Mouse (Mus musculus): ENCODE results near the gene Kcna2. TPM values are rescaled to one million over a fixed set of nuclear protein-coding genes. Genes with fewer than 3 reads are reported as not detected.
A peak's percentile ranks its signal among the peaks of the same experiment; 100 is the strongest.

Gene Kcna2
- polyA plus RNA-seq (2015; fragmentation: Nextera tagmentation; extraction: Ambion mirVana), result 0.01 and 0.05 TPM in 2 replicates

GRCm38 (mm10) chr3:107100811-107101455, at the start of gene Kcna2:
Gene Kcna2, plus strand, starts transcription at chr3:107101146.
- Histone ChIP-seq H3K9me3 (no peaks in the 10 kb centered on the region), H3K36me3 (no peaks in the 10 kb centered on the region), H3K27ac (replicated peaks) (no peak within 1 kb of the TSS), H3K27me3 (replicated peaks) (peaks cover 95% of the 10 kb centered on the region), H3K4me2 (peak within 1 kb of the TSS; percentile 99), H3K4me3 (peak within 1 kb of the TSS; percentile 64), H3K4me1 (peaks cover 18% of the 10 kb centered on the region), H3K9ac (peak within 1 kb of the TSS; percentile 74)
- no peak for ATAC-seq (ENCODE audit: extremely low read depth, insufficient number of reproducible peaks, low FRiP score, low TSS enrichment)
- WGBS, result 4% methylated on average over 16 of the region's 16 CpGs

GRCm38 (mm10) chr3:107061468-107061867, 39.5 kb upstream of the Kcna2 start:
- WGBS, result 77% methylated on average over 1 of the region's 1 CpGs
- Histone ChIP-seq H3K9me3 (no peaks in the 10 kb centered on the region), H3K27ac (replicated peaks) (no peak overlapping the region), H3K4me1 (no peaks in the 10 kb centered on the region), H3K9ac (no peak overlapping the region), H3K27me3 (replicated peaks) (no peaks in the 10 kb centered on the region), H3K4me3 (no peak overlapping the region), H3K4me2 (no peak overlapping the region), H3K36me3 (no peaks in the 10 kb centered on the region)
- ATAC-seq (ENCODE audit: extremely low read depth, insufficient number of reproducible peaks, low FRiP score, low TSS enrichment), result no peak

- no peak overlapping the region for H3K9ac ChIP-seq
- no peaks in the 10 kb centered on the region for H3K36me3 ChIP-seq
- no peak for ATAC-seq (ENCODE audit: extremely low read depth, insufficient number of reproducible peaks, low FRiP score, low TSS enrichment)
- H3K9me3 ChIP-seq, result no peaks in the 10 kb centered on the region
- H3K27me3 ChIP-seq (replicated peaks), result no peaks in the 10 kb centered on the region
- H3K27ac ChIP-seq (replicated peaks), result no peak overlapping the region
- H3K4me1 ChIP-seq, result no peaks in the 10 kb centered on the region
- H3K4me2 ChIP-seq, result no peak overlapping the region
- WGBS, result 48% methylated on average over 1 of the region's 1 CpGs
- no peak overlapping the region for H3K4me3 ChIP-seq
These were observed 38.2 kb upstream of the Kcna2 start for GRCm38 (mm10) chr3:107062771-107063170.

GRCm38 (mm10) chr3:107065510-107066095, 35.3 kb upstream of the Kcna2 start:
- H3K27ac ChIP-seq (replicated peaks), result no peak overlapping the region
- no peak for ATAC-seq (ENCODE audit: extremely low read depth, insufficient number of reproducible peaks, low FRiP score, low TSS enrichment)
- H3K27me3 ChIP-seq (replicated peaks), result no peaks in the 10 kb centered on the region
- H3K4me3 ChIP-seq, result no peak overlapping the region
- no peaks in the 10 kb centered on the region for H3K36me3 ChIP-seq
- H3K4me1 ChIP-seq, result no peaks in the 10 kb centered on the region
- WGBS, result 68% methylated on average over 6 of the region's 6 CpGs
- H3K9ac ChIP-seq, result no peak overlapping the region
- H3K4me2 ChIP-seq, result no peak overlapping the region
- no peaks in the 10 kb centered on the region for H3K9me3 ChIP-seq

GRCm38 (mm10) chr3:107066165-107066850, 34.6 kb upstream of the Kcna2 start:
- Histone ChIP-seq H3K9me3 (no peaks in the 10 kb centered on the region), H3K27me3 (replicated peaks) (no peaks in the 10 kb centered on the region), H3K4me2 (no peak overlapping the region), H3K36me3 (no peaks in the 10 kb centered on the region), H3K27ac (replicated peaks) (no peak overlapping the region), H3K4me3 (no peak overlapping the region), H3K4me1 (no peaks in the 10 kb centered on the region), H3K9ac (no peak overlapping the region)
- ATAC-seq (ENCODE audit: extremely low read depth, insufficient number of reproducible peaks, low FRiP score, low TSS enrichment), result no peak
- WGBS, result 70% methylated on average over 7 of the region's 7 CpGs

GRCm38 (mm10) chr3:107067245-107067644, 33.7 kb upstream of the Kcna2 start:
- H3K4me3 ChIP-seq, result no peak overlapping the region
- H3K27ac ChIP-seq (replicated peaks), result no peak overlapping the region
- WGBS, result 61% methylated on average over 6 of the region's 6 CpGs
- H3K9me3 ChIP-seq, result no peaks in the 10 kb centered on the region
- no peaks in the 10 kb centered on the region for H3K36me3 ChIP-seq
- no peak overlapping the region for H3K4me2 ChIP-seq
- ATAC-seq (ENCODE audit: extremely low read depth, insufficient number of reproducible peaks, low FRiP score, low TSS enrichment), result no peak
- no peaks in the 10 kb centered on the region for H3K4me1 ChIP-seq
- no peaks in the 10 kb centered on the region for H3K27me3 ChIP-seq (replicated peaks)
- H3K9ac ChIP-seq, result no peak overlapping the region

GRCm38 (mm10) chr3:107073863-107074262, 27.1 kb upstream of the Kcna2 start:
- ATAC-seq (ENCODE audit: extremely low read depth, insufficient number of reproducible peaks, low FRiP score, low TSS enrichment), result no peak
- 0 out of 2 replicates have a peak, but pooled peaks cover 4% of the 10 kb centered on the region for H3K4me1 ChIP-seq
- H3K27me3 ChIP-seq (replicated peaks), result no peaks in the 10 kb centered on the region
- H3K9ac ChIP-seq, result no peak overlapping the region
- WGBS, result 65% methylated on average over 2 of the region's 2 CpGs
- no peaks in the 10 kb centered on the region for H3K36me3 ChIP-seq
- H3K4me2 ChIP-seq, result no peak overlapping the region
- no peak overlapping the region for H3K4me3 ChIP-seq
- H3K27ac ChIP-seq (replicated peaks), result no peak overlapping the region
- no peaks in the 10 kb centered on the region for H3K9me3 ChIP-seq

GRCm38 (mm10) chr3:107075705-107076104, 25.2 kb upstream of the Kcna2 start:
- no peak for ATAC-seq (ENCODE audit: extremely low read depth, insufficient number of reproducible peaks, low FRiP score, low TSS enrichment)
- Histone ChIP-seq H3K4me1 (0 out of 2 replicates have a peak, but pooled peaks cover 4% of the 10 kb centered on the region), H3K4me3 (no peak overlapping the region), H3K27ac (replicated peaks) (no peak overlapping the region), H3K27me3 (replicated peaks) (no peaks in the 10 kb centered on the region), H3K9me3 (no peaks in the 10 kb centered on the region), H3K4me2 (no peak overlapping the region), H3K36me3 (no peaks in the 10 kb centered on the region), H3K9ac (no peak overlapping the region)
- 71% methylated on average over 1 of the region's 1 CpGs for WGBS

- Histone ChIP-seq H3K36me3 (no peaks in the 10 kb centered on the region), H3K9me3 (no peaks in the 10 kb centered on the region), H3K4me2 (no peak overlapping the region), H3K27me3 (replicated peaks) (no peaks in the 10 kb centered on the region), H3K9ac (no peak overlapping the region), H3K4me3 (no peak overlapping the region), H3K4me1 (0 out of 2 replicates have a peak, but pooled peaks cover 4% of the 10 kb centered on the region), H3K27ac (replicated peaks) (no peak overlapping the region)
- 57% methylated on average over 3 of the region's 3 CpGs for WGBS
- no peak for ATAC-seq (ENCODE audit: extremely low read depth, insufficient number of reproducible peaks, low FRiP score, low TSS enrichment)
These were observed 24.3 kb upstream of the Kcna2 start for GRCm38 (mm10) chr3:107076658-107077057.

GRCm38 (mm10) chr3:107077101-107077500, 23.8 kb upstream of the Kcna2 start:
- H3K27me3 ChIP-seq (replicated peaks), result no peaks in the 10 kb centered on the region
- H3K4me2 ChIP-seq, result no peak overlapping the region
- H3K36me3 ChIP-seq, result no peaks in the 10 kb centered on the region
- 78% methylated on average over 2 of the region's 2 CpGs for WGBS
- no peak overlapping the region for H3K27ac ChIP-seq (replicated peaks)
- ATAC-seq (ENCODE audit: extremely low read depth, insufficient number of reproducible peaks, low FRiP score, low TSS enrichment), result no peak
- H3K4me1 ChIP-seq, result 0 out of 2 replicates have a peak, but pooled peaks cover 4% of the 10 kb centered on the region
- no peak overlapping the region for H3K9ac ChIP-seq
- no peaks in the 10 kb centered on the region for H3K9me3 ChIP-seq
- no peak overlapping the region for H3K4me3 ChIP-seq

GRCm38 (mm10) chr3:107080803-107081202, 20.1 kb upstream of the Kcna2 start:
- H3K9me3 ChIP-seq, result no peaks in the 10 kb centered on the region
- H3K27me3 ChIP-seq (replicated peaks), result no peaks in the 10 kb centered on the region
- H3K9ac ChIP-seq, result no peak overlapping the region
- no peak for ATAC-seq (ENCODE audit: extremely low read depth, insufficient number of reproducible peaks, low FRiP score, low TSS enrichment)
- H3K4me3 ChIP-seq, result no peak overlapping the region
- 73% methylated on average over 3 of the region's 3 CpGs for WGBS
- H3K36me3 ChIP-seq, result no peaks in the 10 kb centered on the region
- no peak overlapping the region for H3K27ac ChIP-seq (replicated peaks)
- H3K4me2 ChIP-seq, result no peak overlapping the region
- 0 out of 2 replicates have a peak, but pooled peaks cover 4% of the 10 kb centered on the region for H3K4me1 ChIP-seq

Data from heart, embryonic 13.5 days (tissue).